Mouse (Mus musculus) spleen, adult 2 months (tissue): ENCODE measurements at regions not wholly inside any gene's neighbourhood (a gene's known extent, or its start where the extent isn't known, plus 50 kb on each side); places are given as distances from the start of the nearest gene placed in this dataset.

Source experiments
- CTCF ChIP-seq: fragments of 200-500 bp; IDR thresholded peaks from 2 replicates; pipeline ENCODE4 v1.5.1; 2011; ENCODE audit warnings: mild to moderate bottlenecking, inconsistent platforms; ENCODE audit not compliant: insufficient read depth, insufficient read length, insufficient replicate concordance; ENCODE audit errors: extremely low read depth
- POLR2A ChIP-seq: fragments of 200-500 bp; IDR thresholded peaks from 2 replicates; pipeline ENCODE4 v1.6.1; 2011; ENCODE audit warnings: low read depth, low read length, inconsistent platforms

- TF ChIP-seq CTCF (no peak), POLR2A (no peak)
Observed at GRCm38 (mm10) chr7:90046862-90047261, 66.1 kb upstream of the Eed start.
